Mouse (Mus musculus) colon, adult 2 months (tissue): Measurements from ENCODE around the gene Serpina1e. TPM values are rescaled to one million over a fixed set of nuclear protein-coding genes. Genes with fewer than 3 reads are reported as not detected.

Source experiments
- polyA plus RNA-seq: library from polyadenylated mRNA; depleted of rRNA; stranded (reverse); fragments of >200 nt; gene quantifications from 2 replicates; pipeline ENCODE4 v1.2.3, GENCODE M21; 2012; rRNA removed

Serpina1e gene
- 0.32 and 0.49 TPM in 2 replicates for polyA plus RNA-seq

GRCm38 (mm10) chr12:103958798-103959197 is at the start of gene Serpina1e:
TSS of gene Serpina1e (minus strand) at chr12:103958975.

GRCm38 (mm10) chr12:103989857-103990256 is 31.1 kb upstream of the Serpina1e start, which contains the start of gene Serpina11:
TSS of gene Serpina11 (minus strand) at chr12:103989957.

GRCm38 (mm10) chr12:103904837-103905340 is 53.9 kb downstream of the Serpina1e start, which contains the start of gene Serpina1c:
TSS of gene Serpina1c (minus strand) at chr12:103904887.

Other genes with a start within 250 kb of the Serpina1e start
- gene Serpina1d, start 185.4 kb downstream of the Serpina1e start, polyA plus RNA-seq, result 0.23 TPM in 2 replicates
- gene Serpina1b, start 128.6 kb downstream of the Serpina1e start, polyA plus RNA-seq, result 0.48 and 0.62 TPM in 2 replicates
- 0.31 TPM in 1 of 2 replicates, not detected in the other for gene Serpina1a, start 95.4 kb downstream of the Serpina1e start, polyA plus RNA-seq
- gene Serpina1c, start 54.1 kb downstream of the Serpina1e start, polyA plus RNA-seq, result 0.21 and 0.30 TPM in 2 replicates
- gene Serpina11, start 31.0 kb upstream of the Serpina1e start, polyA plus RNA-seq, result 0.09 TPM in 1 of 2 replicates, not detected in the other
- 0.81 and 1.5 TPM in 2 replicates for gene Serpina9, start 54.8 kb upstream of the Serpina1e start, polyA plus RNA-seq
- not detected in 2 replicates for gene Serpina12, start 85.5 kb upstream of the Serpina1e start, polyA plus RNA-seq
- not detected in 2 replicates for gene Serpina5, start 142.1 kb upstream of the Serpina1e start, polyA plus RNA-seq
- not detected in 2 replicates for gene Serpina3a, start 153.7 kb upstream of the Serpina1e start, polyA plus RNA-seq
- not detected in 2 replicates for gene Serpina3b, start 169.0 kb upstream of the Serpina1e start, polyA plus RNA-seq
- 0.60 and 0.78 TPM in 2 replicates for gene Serpina3c, start 194.9 kb upstream of the Serpina1e start, polyA plus RNA-seq